Mouse (Mus musculus): ENCODE measurements around the gene Cnpy1. TPM values are rescaled to one million over a fixed set of nuclear protein-coding genes. Genes with fewer than 3 reads are reported as not detected.

Gene Cnpy1
- polyA plus RNA-seq, 1 experiment = not detected

Other genes starting within 250 kb of the Cnpy1 start
- 311 and 482 TPM in 2 replicates for gene Insig1, start 174.4 kb downstream of the Cnpy1 start, polyA plus RNA-seq (2012; ENCODE audit: insufficient read depth, insufficient read length, missing spikeins)
- gene En2, start 80.1 kb downstream of the Cnpy1 start, polyA plus RNA-seq (2012; ENCODE audit: insufficient read depth, insufficient read length, missing spikeins) = not detected in 2 replicates
- 12.0 and 13.9 TPM in 2 replicates for gene Rbm33, start 71.3 kb upstream of the Cnpy1 start, polyA plus RNA-seq (2012; ENCODE audit: insufficient read depth, insufficient read length, missing spikeins)
- gene Shh, start 221.4 kb upstream of the Cnpy1 start, polyA plus RNA-seq (2012; ENCODE audit: insufficient read depth, insufficient read length, missing spikeins) = not detected in 2 replicates